Mouse (Mus musculus) E14TG2a.4 (cell line): ENCODE measurements around the gene Slc7a1.
A peak's percentile ranks its signal among the peaks of the same experiment; 100 is the strongest.

ENCODE experiments used
- CTCF ChIP-seq: conservative IDR thresholded peaks from 2 replicates; pipeline ENCODE4 v1.5.1; 2014; ENCODE audit warnings: low read length
- POU5F1 ChIP-seq: IDR thresholded peaks from 2 replicates; pipeline ENCODE4 v1.6.1; 2014; ENCODE audit warnings: low read length, borderline replicate concordance

GRCm38 (mm10) chr5:148375480-148375879, 24.2 kb downstream of the Slc7a1 start:
- TF ChIP-seq CTCF (peak; percentile 96), POU5F1 (no peak)
